Mouse (Mus musculus) E14TG2a.4 (cell line): ENCODE data around the gene Pkd1.

Experiments
- H3K27me3 ChIP-seq: 2 replicates; pipeline ENCODE4 v1.6.1; 2014; ENCODE audit warnings: low read length, control low read depth; ENCODE audit not compliant: insufficient read depth
- H3K36me3 ChIP-seq: 2 replicates; pipeline ENCODE4 v1.6.1; 2014; ENCODE audit warnings: low read length, control low read depth; ENCODE audit not compliant: insufficient read depth
- H3K4me1 ChIP-seq: replicated peaks from 2 replicates; pipeline ENCODE4 v1.6.1; 2014; ENCODE audit warnings: low read depth, low read length, control low read depth
- H3K4me3 ChIP-seq: replicated peaks from 2 replicates; pipeline ENCODE4 v1.5.1; 2014; ENCODE audit warnings: mild to moderate bottlenecking, low read length
- H3K9me3 ChIP-seq: 2 replicates; pipeline ENCODE4 v1.6.1; 2014; ENCODE audit warnings: low read length, control low read depth
- CTCF ChIP-seq: conservative IDR thresholded peaks from 2 replicates; pipeline ENCODE4 v1.5.1; 2014; ENCODE audit warnings: low read length
- NANOG ChIP-seq: IDR thresholded peaks from 2 replicates; pipeline ENCODE4 v1.6.1; 2014; ENCODE audit warnings: borderline replicate concordance, low read length, mixed read lengths
- POU5F1 ChIP-seq: IDR thresholded peaks from 2 replicates; pipeline ENCODE4 v1.6.1; 2014; ENCODE audit warnings: low read length, borderline replicate concordance

Gene Pkd1

DNA sequence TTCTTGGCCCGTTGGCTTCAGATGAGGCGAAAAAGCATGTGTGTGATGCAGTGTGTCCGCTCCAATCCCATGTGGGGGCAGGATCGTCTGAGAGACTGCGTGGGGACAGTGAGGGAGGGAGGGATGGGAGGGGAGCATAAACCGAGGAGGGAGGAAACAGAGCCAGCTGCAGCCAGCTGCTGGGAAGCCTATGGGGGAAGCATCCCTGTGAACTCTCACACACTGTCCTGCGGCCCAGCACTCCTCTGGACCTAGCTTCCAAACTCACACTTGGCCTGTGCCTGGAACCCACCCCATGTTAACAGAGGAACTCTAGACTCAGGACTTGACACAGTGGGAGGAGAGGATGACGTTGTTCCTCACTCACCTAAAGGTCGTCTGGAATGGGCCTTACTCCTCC, 89.2 kb downstream of the Pkd1 start:
- no peaks in the 10 kb centered on the region for H3K9me3 ChIP-seq
- H3K27me3 ChIP-seq: no peaks in the 10 kb centered on the region
- H3K4me1 ChIP-seq: peaks cover 92% of the 10 kb centered on the region
- H3K36me3 ChIP-seq: peaks cover 72% of the 10 kb centered on the region
- TF ChIP-seq NANOG: no peak
- no peak for TF ChIP-seq POU5F1
- no peak for TF ChIP-seq CTCF
- peak overlapping the region; percentile 80 for H3K4me3 ChIP-seq

- Histone ChIP-seq H3K4me3 (peak overlapping the region; percentile 80), H3K4me1 (peaks cover 94% of the 10 kb centered on the region), H3K36me3 (peaks cover 66% of the 10 kb centered on the region), H3K9me3 (no peaks in the 10 kb centered on the region), H3K27me3 (no peaks in the 10 kb centered on the region)
- no peak for TF ChIP-seq NANOG
- no peak for TF ChIP-seq POU5F1
- TF ChIP-seq CTCF: no peak
Measured at GRCm38 (mm10) chr17:24639571-24639988, 89.9 kb downstream of the Pkd1 start.

- Histone ChIP-seq H3K27me3 (no peaks in the 10 kb centered on the region), H3K9me3 (no peaks in the 10 kb centered on the region), H3K4me1 (peaks cover 94% of the 10 kb centered on the region), H3K4me3 (peak overlapping the region; percentile 80), H3K36me3 (peaks cover 60% of the 10 kb centered on the region)
- TF ChIP-seq NANOG (no peak), POU5F1 (no peak), CTCF (no peak)
Measured at GRCm38 (mm10) chr17:24640119-24640518, 90.5 kb downstream of the Pkd1 start.

DNA sequence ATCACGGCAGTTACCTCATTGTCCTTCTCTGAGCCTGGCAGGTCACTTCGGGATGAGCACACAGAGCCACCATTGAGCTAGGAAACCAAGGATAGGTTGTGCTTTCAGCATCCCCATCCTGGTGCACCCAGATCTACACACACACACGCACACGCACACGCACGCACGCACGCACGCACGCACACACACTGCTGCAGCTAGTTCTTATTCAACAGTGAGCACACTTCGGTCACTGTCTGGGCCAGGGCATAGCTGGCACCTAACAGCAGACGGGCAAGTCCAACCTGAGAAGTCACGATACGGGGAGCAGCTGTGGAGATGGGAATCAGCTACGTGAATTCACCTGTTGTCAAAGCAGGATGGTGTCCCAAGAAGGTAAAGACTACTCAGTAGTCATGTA, 90.9 kb downstream of the Pkd1 start:
- Histone ChIP-seq H3K4me3 (peak overlapping the region; percentile 80), H3K27me3 (no peaks in the 10 kb centered on the region), H3K9me3 (no peaks in the 10 kb centered on the region), H3K4me1 (peaks cover 94% of the 10 kb centered on the region), H3K36me3 (peaks cover 56% of the 10 kb centered on the region)
- TF ChIP-seq POU5F1: no peak
- TF ChIP-seq NANOG: no peak
- TF ChIP-seq CTCF: no peak

GRCm38 (mm10) chr17:24641944-24642343, 92.3 kb downstream of the Pkd1 start:
- H3K4me3 ChIP-seq: peak overlapping the region; percentile 17; the same call in 1 of the 2 replicates
- peaks cover 47% of the 10 kb centered on the region for H3K36me3 ChIP-seq

GRCm38 (mm10) chr17:24642791-24643343, 93.2 kb downstream of the Pkd1 start:
- Histone ChIP-seq H3K27me3 (no peaks in the 10 kb centered on the region), H3K4me3 (no peak overlapping the region), H3K36me3 (peaks cover 40% of the 10 kb centered on the region), H3K4me1 (peaks cover 95% of the 10 kb centered on the region), H3K9me3 (no peaks in the 10 kb centered on the region)
- no peak for TF ChIP-seq CTCF
- TF ChIP-seq POU5F1: no peak
- TF ChIP-seq NANOG: no peak

More at GRCm38 (mm10) chr17:24641944-24642343, 92.3 kb downstream of the Pkd1 start:
- Histone ChIP-seq H3K9me3 (no peaks in the 10 kb centered on the region), H3K27me3 (no peaks in the 10 kb centered on the region), H3K4me1 (peaks cover 95% of the 10 kb centered on the region)
- TF ChIP-seq POU5F1 (no peak), CTCF (no peak), NANOG (no peak)

DNA sequence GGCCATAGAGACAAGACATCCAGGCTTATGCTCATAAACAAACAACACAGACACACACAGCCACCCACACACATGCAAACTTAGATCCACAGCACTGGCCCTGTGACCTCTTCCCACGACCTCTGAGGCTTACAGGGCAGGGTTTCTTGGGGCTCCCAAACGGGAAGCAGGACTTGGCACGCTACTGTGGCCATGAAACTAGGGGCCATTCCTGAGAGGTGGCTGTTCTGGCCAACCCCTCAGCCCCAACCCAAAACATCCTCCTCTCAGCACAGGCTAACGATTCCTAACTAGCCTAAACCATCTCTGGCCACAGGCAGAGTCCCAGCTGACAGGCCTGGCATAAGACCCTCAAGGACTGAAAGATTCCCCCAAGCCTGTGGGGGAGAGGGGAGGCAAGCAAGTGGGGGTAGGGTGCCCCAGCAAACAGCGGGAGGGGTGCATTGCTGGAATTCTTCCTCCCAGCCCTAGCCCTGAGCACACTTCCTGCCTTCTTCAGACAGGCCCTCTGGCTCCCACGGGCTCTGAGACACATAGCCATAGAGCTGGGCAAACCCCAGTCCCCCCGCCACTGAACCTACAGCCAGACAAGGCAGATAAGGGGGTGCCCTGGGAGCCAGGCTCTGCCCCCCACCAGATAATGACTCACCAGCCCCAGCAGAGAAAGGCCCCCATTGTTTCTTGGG, 94.5 kb downstream of the Pkd1 start:
- Histone ChIP-seq H3K27me3 (peaks cover 12% of the 10 kb centered on the region), H3K9me3 (no peaks in the 10 kb centered on the region), H3K4me1 (peaks cover 93% of the 10 kb centered on the region), H3K4me3 (peak overlapping the region; percentile 41), H3K36me3 (peaks cover 27% of the 10 kb centered on the region)
- TF ChIP-seq NANOG (no peak), CTCF (no peak), POU5F1 (no peak)

DNA sequence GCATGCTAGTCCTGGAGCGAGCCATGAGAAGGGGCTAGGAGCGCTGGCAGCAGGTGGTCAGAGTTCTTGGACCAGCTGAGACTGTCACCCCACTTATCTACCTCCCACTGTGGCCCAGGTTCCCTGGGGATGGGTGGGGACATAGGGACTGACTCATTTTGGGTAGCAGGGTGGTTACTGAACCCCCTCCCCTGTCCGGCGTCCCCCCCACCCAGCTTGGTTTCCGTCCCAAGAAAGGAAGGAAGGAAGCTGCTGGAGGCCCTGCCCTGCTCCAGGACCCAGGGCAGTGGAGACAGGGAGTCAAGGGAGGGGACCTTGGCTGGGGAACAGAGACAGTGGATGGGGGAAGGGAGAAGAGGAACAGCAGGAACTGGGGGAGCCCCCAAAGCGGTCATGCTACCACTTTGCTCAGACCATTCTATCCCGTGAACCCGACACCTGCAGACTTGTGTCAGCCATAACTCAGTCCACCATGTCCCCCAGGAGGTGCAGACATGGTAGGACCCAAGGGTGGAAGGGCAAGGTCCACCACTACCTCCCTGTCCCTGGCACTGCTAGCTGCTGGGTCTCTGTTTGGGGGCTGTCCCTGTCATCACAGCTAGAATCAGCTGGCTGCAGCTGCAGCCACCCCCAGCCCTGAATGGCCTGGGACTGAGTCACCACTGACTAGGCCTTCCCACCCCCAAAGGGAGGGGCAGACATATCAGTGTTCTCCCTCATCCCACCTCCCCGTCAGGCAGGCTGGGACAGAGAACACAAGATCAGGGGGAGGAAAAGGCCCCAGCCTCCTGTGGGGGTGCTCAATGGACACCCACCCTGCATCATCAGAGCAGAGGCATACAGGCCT, 95.5 kb downstream of the Pkd1 start:
- TF ChIP-seq CTCF (no peak), NANOG (no peak), POU5F1 (no peak)
- Histone ChIP-seq H3K4me3 (peak overlapping the region; percentile 41), H3K4me1 (peaks cover 88% of the 10 kb centered on the region), H3K36me3 (peaks cover 18% of the 10 kb centered on the region), H3K27me3 (peaks cover 20% of the 10 kb centered on the region), H3K9me3 (no peaks in the 10 kb centered on the region)
